Mouse (Mus musculus) CD8-positive naive resting alpha-beta T cell, adult 2 months (primary cell): Measurements from ENCODE around the gene Gm3336.
A peak's percentile ranks its signal among the peaks of the same experiment; 100 is the strongest.

Experiments
- DNase-seq, 2 experiments: peaks; one replicate each; pipeline ENCODE4 v3.0.0; 2022; ENCODE audit warnings: low read depth in 2 of 2, low spot score in 2 of 2

Gene Gm3336

DNA sequence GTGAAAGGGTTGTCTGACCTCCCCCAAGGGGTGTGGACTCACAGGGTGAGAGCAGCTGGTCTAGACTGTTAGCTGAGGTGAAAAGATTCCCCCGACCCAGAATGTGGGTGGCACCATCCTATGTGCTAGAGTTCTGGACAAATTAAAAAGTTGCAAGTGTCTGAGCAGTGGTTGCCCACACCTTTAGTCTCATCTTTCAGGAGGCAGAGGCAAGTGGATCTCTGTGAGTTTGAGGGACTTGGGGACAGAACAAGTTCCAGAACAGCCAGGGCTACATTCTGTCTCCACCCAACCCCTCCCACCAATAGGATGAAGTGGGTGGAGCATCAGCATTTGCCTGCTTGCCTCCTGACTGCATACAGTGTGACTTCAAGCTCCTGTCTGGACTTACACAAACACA is 43.8 kb downstream of the Gm3336 start:
- DNase-seq, result no peak

DNA sequence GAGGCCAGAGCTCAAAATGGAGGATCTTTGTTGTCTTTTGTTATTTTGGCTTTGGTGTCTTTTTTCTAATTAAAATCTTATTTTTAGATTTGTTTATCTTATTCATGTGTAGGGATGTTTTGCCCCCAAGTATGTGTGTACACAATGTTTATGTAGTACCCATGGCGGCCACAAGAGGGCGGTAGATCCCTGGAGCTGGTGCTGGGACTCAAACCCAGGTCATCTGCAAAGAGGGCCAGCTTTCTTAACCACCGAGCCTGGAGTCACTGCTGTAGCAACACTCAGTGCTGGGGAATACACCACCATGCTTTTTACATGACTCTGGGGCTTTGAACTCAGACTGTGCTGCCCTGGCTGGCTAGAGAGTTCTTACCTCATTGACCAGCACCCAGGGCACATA is 45.0 kb downstream of the Gm3336 start:
- DNase-seq, result peak; percentile 50 to 59

DNA sequence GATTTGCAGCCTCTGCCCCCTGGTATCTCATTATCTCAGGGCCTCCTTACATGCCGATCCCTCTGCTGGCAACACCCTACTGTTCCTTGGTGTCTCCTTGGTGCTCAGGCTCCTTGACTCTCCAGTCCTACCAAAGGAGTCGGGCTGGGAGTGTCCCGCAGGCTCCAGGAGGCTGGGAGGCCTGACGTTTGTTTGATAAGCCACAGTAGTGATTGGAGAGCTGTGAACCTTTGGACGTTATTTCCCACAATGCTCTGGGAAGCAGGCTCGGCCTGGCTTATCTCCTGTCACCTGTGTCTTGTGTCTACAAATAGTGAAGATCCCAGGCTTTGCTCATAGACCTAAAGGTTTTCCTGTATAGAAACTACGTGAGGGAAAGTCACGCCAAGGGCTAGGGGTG is 45.7 kb downstream of the Gm3336 start:
- DNase-seq, result no peak

DNA sequence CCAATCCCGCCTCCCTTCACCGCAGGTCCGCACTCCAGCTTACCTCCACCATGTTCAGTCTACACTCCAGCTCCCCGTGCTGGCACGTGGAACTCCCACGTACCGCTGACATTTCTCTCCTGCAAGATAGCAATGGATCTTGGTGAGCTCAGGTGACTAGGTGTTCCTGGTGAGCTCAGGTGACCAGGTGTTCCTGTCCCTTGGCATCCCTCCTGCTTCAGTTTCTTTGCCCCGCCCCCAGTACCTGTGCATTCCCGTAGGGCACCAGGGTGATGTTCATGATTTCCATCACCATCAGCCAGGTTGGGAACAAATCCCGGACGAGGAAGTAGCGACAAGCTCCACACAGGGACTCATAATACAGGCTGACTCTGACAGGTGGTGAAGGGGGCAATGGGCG is 46.3 kb downstream of the Gm3336 start:
- no peak for DNase-seq

DNA sequence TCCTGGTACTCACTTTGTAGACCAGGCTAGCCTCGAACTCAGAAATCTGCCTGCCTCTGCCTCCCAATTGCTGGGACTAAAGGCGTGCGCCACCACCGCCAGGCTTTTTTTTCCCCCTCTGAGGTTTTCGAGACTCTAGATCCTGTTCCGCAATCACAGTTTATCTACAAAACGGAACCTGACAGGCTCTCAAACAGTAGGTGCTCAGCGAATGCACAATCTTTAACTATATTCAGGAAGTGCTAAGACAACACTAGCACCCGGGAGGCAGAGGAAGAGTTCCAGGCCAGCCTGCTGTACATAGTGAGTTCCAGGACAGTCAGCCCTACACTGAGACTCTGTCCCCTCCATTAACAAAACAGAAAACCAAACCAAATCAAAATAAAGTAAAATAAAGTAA is 47.0 kb downstream of the Gm3336 start:
- DNase-seq, result no peak

DNA sequence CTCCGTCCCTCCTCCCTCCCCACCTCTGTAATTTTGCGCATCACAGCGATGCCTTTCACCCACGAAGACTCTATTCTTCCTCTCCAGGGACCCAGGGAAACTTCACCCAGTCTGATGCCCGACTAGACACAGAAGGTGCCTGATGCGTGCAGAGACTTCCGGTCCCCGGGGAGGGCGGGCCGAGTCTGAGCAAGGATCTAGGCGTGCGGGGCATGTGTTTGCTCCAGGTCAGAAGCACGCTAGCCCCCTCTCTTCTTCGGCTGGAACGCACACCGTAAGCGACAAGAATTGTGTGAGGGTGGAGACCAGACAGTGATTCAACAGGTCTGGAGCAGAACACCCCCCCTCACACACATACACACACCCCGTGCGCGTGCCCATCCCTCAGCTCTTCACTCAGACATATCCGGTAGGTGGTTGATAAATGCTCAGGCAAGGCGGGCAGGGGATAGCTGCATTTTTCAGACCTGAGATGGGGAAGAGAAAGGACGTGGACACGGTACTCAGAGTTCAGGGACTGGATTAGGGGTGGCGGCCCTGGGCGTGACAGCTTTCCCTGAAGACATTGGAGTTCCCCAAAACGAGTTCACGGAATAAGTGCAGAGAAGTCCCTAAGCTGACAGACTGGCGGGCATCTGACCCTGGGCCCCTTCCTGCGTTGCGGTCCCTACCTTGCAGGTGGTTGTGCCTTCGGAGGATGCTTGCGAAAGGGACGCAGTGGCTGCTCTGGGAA is 47.7 kb downstream of the Gm3336 start:
- DNase-seq, result peak; percentile 57 to 64

DNA sequence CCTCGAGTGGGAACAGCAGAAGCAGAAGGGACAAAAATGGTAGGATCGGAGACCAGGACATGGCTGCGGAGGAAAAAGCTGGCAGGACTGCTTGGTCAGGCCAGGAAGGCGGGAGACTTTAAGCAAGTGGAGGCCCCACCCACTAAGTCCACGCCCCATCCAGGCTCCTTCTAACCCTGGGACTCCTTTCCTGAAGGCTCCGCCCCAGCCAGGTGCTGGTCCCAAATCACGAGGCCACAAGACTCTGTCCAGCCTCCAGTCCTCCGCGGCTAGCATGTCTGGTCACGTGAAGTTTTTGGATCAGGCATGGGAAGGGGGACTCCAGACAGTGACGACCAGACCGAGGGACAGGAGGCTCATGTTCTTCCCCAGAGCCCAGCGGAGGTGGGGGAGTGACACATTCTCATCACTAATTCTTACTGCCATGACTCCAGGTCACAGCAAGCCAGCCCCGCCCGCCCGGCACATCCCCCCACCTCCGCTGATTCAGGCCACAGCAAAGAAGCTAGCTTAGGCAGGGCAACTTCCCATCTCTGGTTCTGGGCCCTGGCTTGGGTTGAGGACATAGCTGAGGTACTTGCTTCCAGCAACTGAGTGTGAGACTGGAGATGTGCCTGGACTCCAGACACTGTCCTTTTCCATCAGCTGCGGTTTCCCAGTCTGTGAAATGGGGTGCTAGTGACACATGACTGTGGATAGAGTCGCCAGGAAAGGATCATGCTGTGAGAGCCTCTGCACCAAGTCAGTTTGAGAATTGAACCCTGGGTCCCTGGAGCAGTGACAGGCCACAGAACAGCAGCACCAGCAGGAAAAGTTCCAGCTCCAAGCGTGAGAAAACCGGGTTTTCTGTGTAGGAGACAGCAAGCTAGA is 48.5 kb downstream of the Gm3336 start:
- DNase-seq, result no peak

DNA sequence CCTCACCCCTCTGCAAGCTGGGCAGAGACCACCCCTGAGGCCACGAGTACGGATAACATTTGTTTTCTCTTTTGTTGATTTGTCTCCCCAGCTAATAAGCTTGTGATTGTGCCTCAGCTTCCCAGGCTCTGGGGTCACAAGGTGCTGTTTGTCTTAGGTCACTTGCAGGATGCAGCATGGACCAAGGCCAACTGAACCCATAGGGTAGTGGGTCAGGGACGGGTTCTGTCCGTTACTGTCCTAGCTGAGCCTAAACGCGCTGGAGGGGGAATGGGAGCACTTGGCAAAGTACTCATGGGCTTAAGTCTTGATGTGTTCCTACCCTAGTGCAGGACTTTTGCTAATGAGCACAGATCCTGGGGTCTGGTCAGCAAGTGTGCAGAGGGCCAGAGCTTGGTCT is 49.2 kb downstream of the Gm3336 start:
- no peak for DNase-seq

DNA sequence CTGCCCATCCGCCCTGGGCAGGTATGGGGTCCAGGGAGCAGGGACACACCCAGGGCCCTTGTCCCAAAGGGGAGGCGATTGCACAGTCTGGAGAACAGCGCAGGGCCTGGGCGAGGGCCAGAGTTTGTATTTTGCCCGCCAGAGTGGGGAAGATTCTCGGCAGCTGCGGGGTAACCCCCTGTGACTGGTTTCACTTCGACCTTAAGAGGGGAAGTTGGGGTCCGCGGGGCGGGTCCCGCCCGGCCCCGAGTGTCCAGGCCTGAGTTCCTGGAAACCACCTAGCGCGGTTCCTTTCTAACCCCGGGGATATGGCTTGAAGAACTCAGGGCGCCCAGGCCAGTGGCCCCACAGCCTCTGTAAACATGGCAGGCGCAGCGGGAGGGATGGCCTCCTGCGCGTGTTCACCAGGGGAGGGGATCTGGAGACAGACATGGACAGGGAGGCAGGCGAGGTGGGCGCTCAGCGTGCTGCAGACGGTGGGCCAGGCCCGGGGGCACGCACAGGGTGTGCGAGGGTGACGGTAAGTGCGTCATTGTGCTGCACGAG is 50.0 kb downstream of the Gm3336 start:
- DNase-seq, result no peak

DNA sequence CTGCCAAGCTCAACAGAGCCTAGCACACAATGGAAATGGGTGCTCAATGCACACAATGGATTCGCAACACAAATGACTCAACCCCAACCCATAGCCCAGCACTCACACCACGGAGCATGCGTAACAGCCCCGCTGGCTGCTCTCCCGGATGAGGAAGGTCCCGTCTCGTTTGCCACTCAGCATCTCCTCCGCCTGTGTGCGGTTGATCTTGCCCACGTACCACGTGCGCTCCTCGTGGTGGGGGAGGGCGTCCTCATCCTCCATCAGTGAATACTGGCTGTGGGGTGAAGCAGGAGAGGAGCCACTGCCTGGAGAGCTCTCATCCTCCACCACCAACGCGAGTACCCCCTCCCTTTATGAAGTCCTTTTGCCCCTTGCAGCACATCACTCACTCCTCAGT is 50.6 kb downstream of the Gm3336 start:
- no peak for DNase-seq

DNA sequence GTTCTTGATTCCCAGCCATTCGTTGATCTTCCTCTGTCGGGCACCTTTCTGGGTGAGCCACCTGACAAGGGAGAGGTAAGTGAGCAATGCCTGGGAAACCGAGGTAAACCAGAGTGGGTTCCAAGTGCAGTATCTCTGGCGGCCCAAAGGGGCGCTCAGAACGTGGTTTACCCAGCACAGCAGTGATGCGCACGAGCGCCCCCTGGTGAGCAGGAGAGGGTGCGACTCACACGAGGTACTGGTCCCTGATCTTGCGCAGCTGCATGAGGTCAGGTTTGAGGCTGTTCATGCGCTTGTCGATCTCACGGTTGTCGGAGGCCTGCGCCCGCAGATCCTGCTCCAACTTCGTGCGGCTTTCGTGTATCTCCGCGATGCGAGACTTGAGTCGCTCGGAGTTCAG is 51.0 kb downstream of the Gm3336 start:
- DNase-seq, result peak; percentile 95 to 97

DNA sequence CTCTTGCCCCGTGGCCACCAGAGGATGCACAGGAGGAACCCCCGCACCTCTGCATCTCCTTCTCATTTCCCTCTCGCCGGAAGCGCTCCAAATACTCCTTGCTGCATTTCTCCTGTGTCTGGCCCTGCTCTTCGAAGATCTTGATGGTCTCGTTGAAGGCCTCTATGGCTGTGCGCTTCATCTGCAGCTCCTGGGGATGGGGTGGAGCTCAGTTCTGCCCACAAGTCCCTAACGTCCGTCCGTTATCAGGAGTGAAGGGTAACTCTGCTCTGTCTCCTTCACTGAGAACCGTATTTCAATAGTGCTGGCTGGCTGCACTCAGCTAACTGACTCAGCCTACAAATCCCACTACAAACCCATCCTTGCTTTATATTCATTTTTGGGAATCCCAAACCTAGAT is 51.5 kb downstream of the Gm3336 start:
- DNase-seq, result no peak

DNA sequence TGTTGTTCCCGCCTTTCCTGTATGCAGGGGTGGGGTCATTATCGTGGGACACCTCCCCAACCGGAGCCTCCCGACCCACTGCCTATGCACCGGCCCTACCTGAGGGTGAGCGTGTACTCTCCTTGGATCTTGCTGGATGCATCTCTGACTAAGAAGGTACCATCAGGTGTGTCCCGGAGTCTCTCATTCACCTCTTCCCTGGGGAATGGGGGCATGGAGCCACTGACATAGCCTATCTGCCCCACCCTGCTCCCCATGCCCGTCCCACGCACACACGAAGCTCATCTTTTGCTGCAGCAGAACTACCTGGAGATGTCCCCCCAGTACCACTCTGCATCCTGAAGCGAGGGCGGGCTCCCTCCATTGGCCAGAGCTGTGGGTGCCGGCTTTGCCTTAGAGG is 52.4 kb downstream of the Gm3336 start:
- no peak for DNase-seq

DNA sequence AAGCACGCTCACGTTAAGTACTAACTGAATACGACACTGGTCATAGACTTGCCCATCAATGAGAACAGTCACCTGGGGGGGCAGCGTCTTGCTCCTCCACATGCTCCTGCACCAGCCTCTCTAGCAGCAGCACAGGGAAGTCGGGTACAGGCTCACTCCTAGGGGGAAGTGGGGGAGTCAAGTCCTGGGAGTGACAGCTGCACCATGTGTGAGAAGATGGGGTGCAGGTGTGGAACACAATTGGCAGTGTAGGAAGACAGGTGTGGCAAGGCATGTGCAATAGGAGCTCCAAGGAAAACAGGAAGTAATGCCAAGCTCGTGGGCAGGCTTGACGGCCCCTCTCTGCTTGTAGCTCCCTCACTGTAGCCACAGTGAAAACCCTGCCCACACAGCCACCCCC is 52.9 kb downstream of the Gm3336 start:
- no peak for DNase-seq

DNA sequence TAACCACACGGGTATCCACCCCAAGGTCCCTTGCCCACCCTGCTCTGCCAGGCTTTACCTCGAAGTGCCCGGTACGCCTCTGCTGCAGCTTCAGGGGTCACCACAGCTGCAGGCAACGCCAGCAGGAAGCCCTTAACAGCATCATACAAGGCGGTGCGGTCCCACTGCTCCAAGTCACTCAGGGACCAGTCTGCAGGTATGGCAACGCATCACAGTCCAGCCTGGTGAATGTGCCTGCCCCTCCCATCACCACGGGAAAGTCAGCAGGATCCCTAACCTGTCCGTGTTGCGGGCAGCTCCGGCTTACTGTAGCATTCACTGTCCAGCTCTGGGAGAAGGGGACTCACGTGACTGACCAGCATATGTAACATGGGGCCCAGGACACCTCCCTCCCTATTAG is 53.7 kb downstream of the Gm3336 start:
- DNase-seq, result no peak
